In the genomic region with DNA sequence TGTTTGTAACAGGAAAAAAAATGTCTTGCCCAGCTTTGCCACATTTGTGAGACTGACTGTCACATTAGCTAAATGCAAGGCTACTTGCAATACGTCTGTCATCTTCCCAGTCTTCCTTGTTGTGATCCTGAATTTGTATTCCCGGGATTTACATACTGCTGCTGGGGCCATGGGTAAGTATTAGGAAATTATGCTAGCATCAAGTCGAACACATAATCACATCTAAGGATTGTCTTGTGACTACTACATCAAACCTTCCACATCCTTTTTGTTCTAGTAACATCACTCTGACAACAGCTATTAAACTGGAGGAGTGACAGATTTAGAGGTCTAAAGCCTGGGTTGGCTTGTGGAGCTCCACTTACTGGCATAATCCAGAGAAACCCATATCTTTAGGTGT, we compare ENCODE assay signal across 27 mouse cellular contexts.
"Had no signal": no experiment of that assay in that cellular context is flagged by ENCODE, and none has a peak within 500 bp of the region (broad histone marks: within the 10 kb centered on the region; RNA-seq: fewer than 3 reads in every experiment).

No protein-coding gene starts in this region.

- H3K9ac ChIP-seq: embryonic facial prominence, embryonic 12.5 days; embryonic facial prominence, embryonic 13.5 days; embryonic facial prominence, embryonic 15.5 days; forebrain, embryonic 15.5 days; forebrain, postnatal 0 days; heart, embryonic 12.5 days had no signal

- H3K4me2 ChIP-seq: embryonic facial prominence, embryonic 12.5 days; embryonic facial prominence, embryonic 13.5 days; embryonic facial prominence, embryonic 15.5 days; forebrain, embryonic 15.5 days; heart, embryonic 11.5 days; heart, embryonic 12.5 days had no signal

- ATAC-seq: forebrain, embryonic 15.5 days; forebrain, postnatal 0 days had no signal

- H3K9me3 ChIP-seq: embryonic facial prominence, embryonic 10.5 days; embryonic facial prominence, embryonic 12.5 days; embryonic facial prominence, embryonic 13.5 days; embryonic facial prominence, embryonic 15.5 days; forebrain, embryonic 15.5 days; heart, embryonic 10.5 days; heart, embryonic 12.5 days had no signal

- H3K27ac ChIP-seq: embryonic facial prominence, embryonic 10.5 days; embryonic facial prominence, embryonic 12.5 days; embryonic facial prominence, embryonic 13.5 days; embryonic facial prominence, embryonic 15.5 days; forebrain, embryonic 15.5 days; gastrocnemius, adult 2 months; heart, adult 2 months; heart, embryonic 10.5 days had no signal

- H3K4me3 ChIP-seq: embryonic facial prominence, embryonic 10.5 days; embryonic facial prominence, embryonic 12.5 days; embryonic facial prominence, embryonic 13.5 days; embryonic facial prominence, embryonic 15.5 days; erythroblast, embryonic 14.5 days; forebrain, embryonic 15.5 days; gastrocnemius, adult 2 months; heart, adult 2 months; heart, embryonic 10.5 days; heart, embryonic 12.5 days had no signal

- H3K36me3 ChIP-seq: embryonic facial prominence, embryonic 10.5 days; embryonic facial prominence, embryonic 12.5 days; embryonic facial prominence, embryonic 13.5 days; embryonic facial prominence, embryonic 15.5 days; forebrain, embryonic 15.5 days; heart, embryonic 10.5 days; heart, embryonic 12.5 days had no signal

- H3K27me3 ChIP-seq: embryonic facial prominence, embryonic 12.5 days; embryonic facial prominence, embryonic 13.5 days; embryonic facial prominence, embryonic 15.5 days; forebrain, embryonic 15.5 days; heart, embryonic 12.5 days had no signal

- H3K4me1 ChIP-seq: embryonic facial prominence, embryonic 10.5 days; embryonic facial prominence, embryonic 12.5 days; embryonic facial prominence, embryonic 13.5 days; embryonic facial prominence, embryonic 15.5 days; forebrain, embryonic 15.5 days; heart, embryonic 10.5 days; heart, embryonic 12.5 days had no signal

- DNase-seq: cerebellum, adult 2 months; cerebellum, adult 8-10 months; cerebellum, adult 9-10 months; cerebellum, adult 9-11 months; cerebellum, postnatal 10 days; cerebellum, postnatal 14 days; cerebellum, postnatal 25 days; cerebellum, postnatal 36 days; embryo, embryonic 11 days; forebrain, postnatal 0 days; gastrocnemius, adult 2 months; gastrocnemius, postnatal 10 days; gastrocnemius, postnatal 14 days; gastrocnemius, postnatal 25 days; gastrocnemius, postnatal 36 days; heart, adult 11 months; heart, adult 18-20 months; heart, adult 2 months had no signal
